Mouse (Mus musculus) right cerebral cortex, postnatal 36 days (tissue): ENCODE measurements around the gene Dab1.
A peak's percentile ranks its signal among the peaks of the same experiment; 100 is the strongest.

Source experiments
- DNase-seq, 2 experiments: peaks; one replicate each; pipeline ENCODE4 v3.0.0; 2022; ENCODE audit warnings: low spot score in 2 of 2, mixed read lengths in 1 of 2

Dab1 gene

GRCm38 (mm10) chr4:103974536-103974935 is 355.4 kb downstream of the Dab1 start:
- no peak for DNase-seq

- DNase-seq: no peak
Measured at GRCm38 (mm10) chr4:103974946-103975345, 355.8 kb downstream of the Dab1 start.

GRCm38 (mm10) chr4:103993884-103994283 is 374.7 kb downstream of the Dab1 start:
- no peak for DNase-seq

- no peak for DNase-seq
Measured at GRCm38 (mm10) chr4:103994406-103994805, 375.2 kb downstream of the Dab1 start.

- no peak for DNase-seq
Measured at GRCm38 (mm10) chr4:104008406-104008805, 389.2 kb downstream of the Dab1 start.

- no peak for DNase-seq
Measured at GRCm38 (mm10) chr4:104011683-104012082, 392.5 kb downstream of the Dab1 start.

GRCm38 (mm10) chr4:104012150-104012549 is 393.0 kb downstream of the Dab1 start:
- DNase-seq: no peak

GRCm38 (mm10) chr4:104025117-104025694 is 406.0 kb downstream of the Dab1 start:
- DNase-seq: no peak

- DNase-seq: no peak
Measured at GRCm38 (mm10) chr4:104026834-104027233, 407.7 kb downstream of the Dab1 start.

- no peak for DNase-seq
Measured at GRCm38 (mm10) chr4:104027239-104027638, 408.1 kb downstream of the Dab1 start.

GRCm38 (mm10) chr4:104036091-104036490 is 416.9 kb downstream of the Dab1 start:
- DNase-seq: no peak

- no peak for DNase-seq
Measured at GRCm38 (mm10) chr4:104039588-104039987, 420.4 kb downstream of the Dab1 start.

- DNase-seq: no peak
Measured at GRCm38 (mm10) chr4:104043441-104043840, 424.3 kb downstream of the Dab1 start.

- no peak for DNase-seq
Measured at GRCm38 (mm10) chr4:104044634-104045033, 425.5 kb downstream of the Dab1 start.

GRCm38 (mm10) chr4:104047966-104048804 is 429.0 kb downstream of the Dab1 start:
- peak; percentile 12 to 33 for DNase-seq

- no peak for DNase-seq
Measured at GRCm38 (mm10) chr4:104057116-104057515, 438.0 kb downstream of the Dab1 start.

- no peak for DNase-seq
Measured at GRCm38 (mm10) chr4:104059569-104059968, 440.4 kb downstream of the Dab1 start.

- no peak for DNase-seq
Measured at GRCm38 (mm10) chr4:104062356-104062755, 443.2 kb downstream of the Dab1 start.

- no peak for DNase-seq
Measured at GRCm38 (mm10) chr4:104066901-104067300, 447.7 kb downstream of the Dab1 start.

- DNase-seq: no peak
Measured at GRCm38 (mm10) chr4:104067748-104068147, 448.6 kb downstream of the Dab1 start.

- no peak for DNase-seq
Measured at GRCm38 (mm10) chr4:104071296-104071695, 452.1 kb downstream of the Dab1 start.

- no peak for DNase-seq
Measured at GRCm38 (mm10) chr4:104073920-104074459, 454.8 kb downstream of the Dab1 start.

GRCm38 (mm10) chr4:104077771-104078170 is 458.6 kb downstream of the Dab1 start:
- DNase-seq: no peak
